Mouse (Mus musculus) heart, embryonic 13.5 days (tissue): ENCODE measurements around the gene Rnf151. TPM values are rescaled to one million over a fixed set of nuclear protein-coding genes. Genes with fewer than 3 reads are reported as not detected.
A peak's percentile ranks its signal among the peaks of the same experiment; 100 is the strongest.
"Not testable (repeated sequence)": the region's sequence is repeated elsewhere in the genome, so short reads cannot be mapped to it uniquely, and the experiment has no call there.

ENCODE experiments used
- ATAC-seq: fragments of 200-750 bp; cut with Nextera tagmentation; 2 replicates; pipeline ENCODE4 v1.8.0; 2017; ENCODE audit warnings: moderate TSS enrichment; ENCODE audit not compliant: insufficient number of reproducible peaks, low FRiP score, low TSS enrichment; ENCODE audit errors: extremely low read depth
- H3K27ac ChIP-seq: fragments of 300-500 bp; sonication (generic); replicated peaks from 2 replicates; pipeline ENCODE4 v1.5.1; 2015; ENCODE audit warnings: moderate library complexity, mild to moderate bottlenecking, inconsistent platforms
- H3K27me3 ChIP-seq: fragments of 300-500 bp; sonication (generic); replicated peaks from 2 replicates; pipeline ENCODE4 v1.6.1; 2015; ENCODE audit warnings: mild to moderate bottlenecking, inconsistent platforms
- H3K36me3 ChIP-seq: fragments of 300-500 bp; sonication (generic); 2 replicates; pipeline ENCODE4 v1.6.1; 2015; ENCODE audit warnings: mild to moderate bottlenecking, inconsistent platforms
- H3K4me1 ChIP-seq: fragments of 300-500 bp; sonication (generic); 2 replicates; pipeline ENCODE4 v1.6.1; 2015; ENCODE audit warnings: inconsistent platforms
- H3K4me2 ChIP-seq: fragments of 300-500 bp; sonication (generic); 2 replicates; pipeline ENCODE4 v1.6.1; 2015; ENCODE audit warnings: inconsistent platforms, mild to moderate bottlenecking, moderate library complexity
- H3K4me3 ChIP-seq: fragments of 300-500 bp; sonication (generic); 2 replicates; pipeline ENCODE4 v1.5.1; 2015; ENCODE audit warnings: moderate library complexity, mild to moderate bottlenecking, inconsistent platforms
- H3K9ac ChIP-seq: fragments of 300-500 bp; sonication (generic); 2 replicates; pipeline ENCODE4 v1.6.1; 2015; ENCODE audit warnings: inconsistent platforms, mild to moderate bottlenecking, moderate library complexity
- H3K9me3 ChIP-seq: fragments of 300-500 bp; sonication (generic); 2 replicates; pipeline ENCODE4 v1.6.1; 2016; ENCODE audit warnings: inconsistent platforms
- WGBS: fragments of 180-500 bp; shearing (Covaris S2); methylation state at CpG from one replicate; pipeline ENCODE4 v1.1.7; 2015; ENCODE audit warnings: mixed read lengths; 5-methylcytosine and 5-hydroxymethylcytosine counted together
- polyA plus RNA-seq: library from polyadenylated mRNA; unstranded; fragments of >200 nt; fragmentation: Nextera tagmentation; extraction: Ambion mirVana; gene quantifications from 2 replicates; pipeline ENCODE4 v1.2.1, GENCODE M21; 2015

Gene Rnf151
- polyA plus RNA-seq, 1 experiment from 2014 or later: not detected

- H3K4me3 ChIP-seq: no peak overlapping the region
- H3K4me2 ChIP-seq: no peak overlapping the region
- no peak overlapping the region for H3K27ac ChIP-seq
- peaks cover 35% of the 10 kb centered on the region for H3K4me1 ChIP-seq
- no peaks in the 10 kb centered on the region for H3K9me3 ChIP-seq
- 57% methylated on average over 2 of the region's 2 CpGs for WGBS
- no peak for ATAC-seq
- H3K36me3 ChIP-seq: peaks cover 50% of the 10 kb centered on the region
- H3K27me3 ChIP-seq: no peaks in the 10 kb centered on the region
- H3K9ac ChIP-seq: 0 out of 2 replicates have a peak overlapping the region, but pooled peaks have one; percentile 2
Measured at GRCm38 (mm10) chr17:24676187-24676586, 41.7 kb downstream of the Rnf151 start.

DNA sequence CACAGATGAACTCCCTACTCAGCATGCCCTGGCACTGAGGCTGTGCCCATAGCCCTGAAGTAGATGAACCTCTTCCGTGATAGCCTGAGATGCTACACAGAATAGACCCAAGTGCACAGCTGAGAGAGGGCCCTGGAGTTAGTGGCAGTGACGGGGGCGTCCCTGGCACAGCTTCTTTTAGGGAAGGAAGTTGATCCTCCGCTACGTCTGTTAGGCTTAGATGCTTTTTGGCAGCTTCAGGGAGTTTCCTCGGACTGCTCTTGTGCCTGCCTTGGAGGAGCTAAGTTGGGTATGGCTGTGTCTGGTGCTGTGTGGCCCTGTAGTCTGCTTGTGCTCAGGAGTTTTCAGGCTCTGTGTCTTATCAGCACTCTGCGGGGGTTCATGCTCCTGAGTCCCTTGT lies 43.6 kb downstream of the Rnf151 start:
- Histone ChIP-seq H3K4me1 (peaks cover 47% of the 10 kb centered on the region), H3K9me3 (no peaks in the 10 kb centered on the region), H3K27ac (no peak overlapping the region), H3K36me3 (peaks cover 31% of the 10 kb centered on the region), H3K27me3 (no peaks in the 10 kb centered on the region), H3K4me2 (no peak overlapping the region), H3K9ac (peak overlapping the region; percentile 56), H3K4me3 (no peak overlapping the region)
- WGBS: 68% methylated on average over 7 of the region's 7 CpGs
- ATAC-seq: no peak

DNA sequence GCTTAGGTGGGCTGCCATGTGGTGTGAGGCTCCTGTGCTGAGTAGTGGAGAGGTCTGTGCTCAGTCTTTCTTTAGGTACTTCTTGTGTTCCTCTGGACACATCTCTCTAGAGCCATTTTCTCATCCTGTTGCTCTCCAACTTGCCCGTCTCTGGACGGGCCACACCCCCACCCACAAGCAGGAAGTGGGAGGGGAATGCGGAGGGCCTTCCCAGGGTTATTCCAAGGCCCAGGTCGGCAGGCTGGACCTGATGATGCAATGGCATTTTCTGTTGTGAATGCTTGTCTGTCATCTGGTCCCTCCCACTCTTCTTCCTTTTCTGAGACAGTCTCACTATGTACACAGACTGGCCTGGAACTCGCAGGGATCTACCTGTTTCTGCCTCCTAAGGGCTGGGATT lies 45.7 kb downstream of the Rnf151 start:
- no peak overlapping the region; the same call in 1 of the 2 replicates for H3K4me3 ChIP-seq
- H3K4me1 ChIP-seq: peaks cover 54% of the 10 kb centered on the region
- peaks cover 10% of the 10 kb centered on the region for H3K36me3 ChIP-seq
- ATAC-seq: no peak
- H3K4me2 ChIP-seq: peak overlapping the region; percentile 85
- H3K27ac ChIP-seq: no peak overlapping the region
- no peaks in the 10 kb centered on the region for H3K27me3 ChIP-seq
- WGBS: 28% methylated on average over 5 of the region's 5 CpGs
- H3K9me3 ChIP-seq: no peaks in the 10 kb centered on the region
- H3K9ac ChIP-seq: peak overlapping the region; percentile 98

GRCm38 (mm10) chr17:24671346-24671745 lies 46.5 kb downstream of the Rnf151 start:
- H3K4me2 ChIP-seq: peak overlapping the region; percentile 85
- no peak overlapping the region for H3K27ac ChIP-seq
- H3K9ac ChIP-seq: peak overlapping the region; percentile 98
- no peaks in the 10 kb centered on the region for H3K9me3 ChIP-seq
- H3K27me3 ChIP-seq: 0 out of 2 replicates have a peak, but pooled peaks cover under 1% of the 10 kb centered on the region
- no peak for ATAC-seq
- peaks cover 3% of the 10 kb centered on the region; the same call in 1 of the 2 replicates for H3K36me3 ChIP-seq
- whole genome bisulfite sequencing: 70% methylated on average over 5 of the region's 5 CpGs
- H3K4me3 ChIP-seq: peak overlapping the region; percentile 87; the same call in 1 of the 2 replicates
- H3K4me1 ChIP-seq: peaks cover 54% of the 10 kb centered on the region

- peak overlapping the region; percentile 85 for H3K27ac ChIP-seq
- 9% methylated on average over 8 of the region's 8 CpGs for WGBS
- peak overlapping the region; percentile 98 for H3K9ac ChIP-seq
- H3K36me3 ChIP-seq: peaks cover 3% of the 10 kb centered on the region; the same call in 1 of the 2 replicates
- no peaks in the 10 kb centered on the region for H3K9me3 ChIP-seq
- no peak for ATAC-seq
- peaks cover 47% of the 10 kb centered on the region for H3K4me1 ChIP-seq
- peak overlapping the region; percentile 85 for H3K4me2 ChIP-seq
- H3K27me3 ChIP-seq: 0 out of 2 replicates have a peak, but pooled peaks cover 7% of the 10 kb centered on the region
- H3K4me3 ChIP-seq: peak overlapping the region; percentile 87
Measured at GRCm38 (mm10) chr17:24670246-24670844, 47.5 kb downstream of the Rnf151 start.

GRCm38 (mm10) chr17:24669545-24670245 lies 48.2 kb downstream of the Rnf151 start, which contains the start of gene Zfp598:
Zfp598 (plus strand) TSS chr17:24669687.
- Histone ChIP-seq H3K9ac (peak within 1 kb of the TSS; percentile 98), H3K9me3 (no peaks in the 10 kb centered on the region), H3K4me2 (peak within 1 kb of the TSS; percentile 85), H3K36me3 (peaks cover 3% of the 10 kb centered on the region; the same call in 1 of the 2 replicates), H3K4me3 (peak within 1 kb of the TSS; percentile 87), H3K27ac (peak within 1 kb of the TSS; percentile 85), H3K4me1 (peaks cover 46% of the 10 kb centered on the region), H3K27me3 (0 out of 2 replicates have a peak, but pooled peaks cover 8% of the 10 kb centered on the region)
- peak; percentile 97 for ATAC-seq
- WGBS: under 1% methylated on average over 67 of the region's 80 CpGs

- Histone ChIP-seq H3K4me3 (peak overlapping the region; percentile 87), H3K27ac (peak overlapping the region; percentile 85), H3K9ac (peak overlapping the region; percentile 98), H3K4me2 (peak overlapping the region; percentile 85), H3K4me1 (peaks cover 44% of the 10 kb centered on the region)
- not testable (repeated sequence) for H3K9me3 ChIP-seq, H3K36me3 ChIP-seq, ATAC-seq, H3K27me3 ChIP-seq
- 9% methylated on average over 15 of the region's 15 CpGs for WGBS
Measured at GRCm38 (mm10) chr17:24669214-24669544, 48.7 kb downstream of the Rnf151 start.

DNA sequence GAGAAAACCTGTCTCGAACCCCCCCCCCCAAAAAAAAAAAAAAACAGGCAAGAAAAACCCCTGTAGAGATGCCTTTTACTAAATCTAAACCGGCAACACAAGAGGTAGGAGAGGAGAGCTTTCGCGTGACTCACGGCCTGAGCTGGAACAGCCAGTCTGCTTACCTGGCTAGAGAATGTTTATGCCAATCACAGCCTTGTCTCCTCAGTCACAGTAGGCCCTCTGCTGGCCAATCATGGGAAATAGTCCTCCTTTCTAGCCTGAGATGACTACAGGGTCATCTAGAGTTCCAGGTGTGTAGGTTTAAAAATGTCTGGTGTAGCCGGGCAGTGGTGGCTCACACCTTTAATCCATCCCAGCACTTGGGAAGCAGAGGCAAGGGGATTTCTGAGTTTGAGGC lies 50.4 kb downstream of the Rnf151 start:
- Histone ChIP-seq H3K27ac (no peak overlapping the region), H3K36me3 (no peaks in the 10 kb centered on the region), H3K4me3 (no peak overlapping the region), H3K9me3 (no peaks in the 10 kb centered on the region), H3K4me2 (no peak overlapping the region), H3K27me3 (peaks cover 11% of the 10 kb centered on the region), H3K4me1 (peaks cover 31% of the 10 kb centered on the region), H3K9ac (no peak overlapping the region)
- ATAC-seq: no peak
- WGBS: 22% methylated on average over 6 of the region's 6 CpGs

DNA sequence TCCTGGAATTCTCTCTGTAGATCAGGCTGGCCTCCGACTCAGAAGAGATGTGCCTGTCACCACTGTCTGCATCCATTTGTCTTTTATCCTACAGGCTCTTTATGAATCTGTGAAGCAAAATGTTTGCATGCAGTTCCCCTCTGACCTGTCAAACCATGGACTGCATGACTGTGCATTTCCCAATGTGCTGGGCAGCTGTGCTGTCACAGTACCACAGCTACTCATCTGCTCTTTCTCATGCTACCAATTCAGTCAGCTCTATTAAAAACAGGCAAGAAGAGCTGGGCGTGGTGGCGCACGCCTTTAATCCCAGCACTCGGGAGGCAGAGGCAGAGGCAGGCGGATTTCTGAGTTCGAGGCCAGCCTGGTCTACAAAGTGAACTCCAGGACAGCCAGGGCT lies 50.9 kb downstream of the Rnf151 start:
- H3K27me3 ChIP-seq: peaks cover 14% of the 10 kb centered on the region
- not testable (repeated sequence) for H3K9ac ChIP-seq
- 61% methylated on average over 7 of the region's 7 CpGs for WGBS

More for the DNA sequence above, 50.9 kb downstream of the Rnf151 start:
- not testable (repeated sequence) for H3K27ac ChIP-seq, H3K4me2 ChIP-seq, H3K4me3 ChIP-seq, ATAC-seq, H3K9me3 ChIP-seq, H3K36me3 ChIP-seq
- H3K4me1 ChIP-seq: peaks cover 27% of the 10 kb centered on the region
